Mouse (Mus musculus) forebrain, embryonic 12.5 days (tissue): ENCODE measurements around the gene Ugt1a8. TPM values are rescaled to one million over a fixed set of nuclear protein-coding genes. Genes with fewer than 3 reads are reported as not detected.
"Not testable (repeated sequence)": the region's sequence is repeated elsewhere in the genome, so short reads cannot be mapped to it uniquely, and the experiment has no call there.

Source experiments
- ATAC-seq: fragments of 200-750 bp; cut with Nextera tagmentation; 2 replicates; pipeline ENCODE4 v1.8.0; 2017; ENCODE audit warnings: moderate TSS enrichment; ENCODE audit not compliant: low FRiP score
- H3K27ac ChIP-seq: fragments of 300-500 bp; sonication (generic); 2 replicates; pipeline ENCODE4 v1.5.1; 2016; ENCODE audit warnings: mild to moderate bottlenecking
- H3K27me3 ChIP-seq: fragments of 300-500 bp; sonication (generic); 2 replicates; pipeline ENCODE4 v1.6.1; 2016; ENCODE audit warnings: mild to moderate bottlenecking
- H3K36me3 ChIP-seq: fragments of 300-500 bp; sonication (generic); replicated peaks from 2 replicates; pipeline ENCODE4 v1.6.1; 2016; ENCODE audit warnings: mild to moderate bottlenecking
- H3K4me1 ChIP-seq: fragments of 300-500 bp; sonication (generic); 2 replicates; pipeline ENCODE4 v1.6.1; 2016
- H3K4me2 ChIP-seq: fragments of 300-500 bp; sonication (generic); 2 replicates; pipeline ENCODE4 v1.6.1; 2016; ENCODE audit warnings: mild to moderate bottlenecking, moderate library complexity
- H3K4me3 ChIP-seq: fragments of 300-500 bp; sonication (generic); replicated peaks from 2 replicates; pipeline ENCODE4 v1.5.1; 2016; ENCODE audit warnings: mild to moderate bottlenecking
- H3K9ac ChIP-seq: fragments of 300-500 bp; sonication (generic); 2 replicates; pipeline ENCODE4 v1.6.1; 2016; ENCODE audit warnings: mild to moderate bottlenecking
- H3K9me3 ChIP-seq: fragments of 300-500 bp; sonication (generic); 2 replicates; pipeline ENCODE4 v1.6.1; 2016
- WGBS: fragments of 180-500 bp; shearing (Covaris S2); methylation state at CpG from one replicate; pipeline ENCODE4 v1.1.7; 2016; 5-methylcytosine and 5-hydroxymethylcytosine counted together
- polyA plus RNA-seq: library from polyadenylated mRNA; unstranded; fragments of >200 nt; fragmentation: Nextera tagmentation; extraction: Ambion mirVana; gene quantifications from 2 replicates; pipeline ENCODE4 v1.2.1, GENCODE M21; 2016

Ugt1a8 gene
- polyA plus RNA-seq = not detected in 2 replicates

GRCm38 (mm10) chr1:88087513-88087912 lies at the start of gene Ugt1a8:
Gene Ugt1a8, plus strand, starts transcription at chr1:88087813.
- Histone ChIP-seq H3K4me2 (no peak within 1 kb of the TSS), H3K9me3 (no peaks in the 10 kb centered on the region), H3K36me3 (no peaks in the 10 kb centered on the region), H3K4me1 (no peaks in the 10 kb centered on the region), H3K9ac (no peak within 1 kb of the TSS), H3K4me3 (no peak within 1 kb of the TSS), H3K27me3 (no peaks in the 10 kb centered on the region), H3K27ac (no peak within 1 kb of the TSS)
- ATAC-seq = no peak
- 84% methylated on average over 3 of the region's 3 CpGs for WGBS

GRCm38 (mm10) chr1:88043044-88043443 lies 44.6 kb upstream of the Ugt1a8 start:
- H3K4me2 ChIP-seq, ATAC-seq, H3K9ac ChIP-seq, H3K36me3 ChIP-seq, H3K27me3 ChIP-seq, H3K4me3 ChIP-seq, H3K27ac ChIP-seq, H3K9me3 ChIP-seq, H3K4me1 ChIP-seq: not testable (repeated sequence)
- WGBS = 37% methylated on average over 1 of the region's 2 CpGs

- WGBS = 64% methylated on average over 4 of the region's 5 CpGs
- H3K27me3 ChIP-seq, H3K9me3 ChIP-seq, H3K36me3 ChIP-seq, H3K27ac ChIP-seq, H3K4me1 ChIP-seq, H3K4me2 ChIP-seq, H3K9ac ChIP-seq, ATAC-seq, H3K4me3 ChIP-seq: not testable (repeated sequence)
These were observed 42.7 kb upstream of the Ugt1a8 start for GRCm38 (mm10) chr1:88044832-88045437.

GRCm38 (mm10) chr1:88047408-88047807 lies 40.2 kb upstream of the Ugt1a8 start:
- not testable (repeated sequence) for H3K9me3 ChIP-seq, H3K36me3 ChIP-seq, H3K4me3 ChIP-seq, H3K9ac ChIP-seq, H3K27me3 ChIP-seq, H3K4me1 ChIP-seq, ATAC-seq, H3K4me2 ChIP-seq, H3K27ac ChIP-seq
- 82% methylated on average over 2 of the region's 2 CpGs for WGBS

- no peak for ATAC-seq
- H3K27me3 ChIP-seq = no peaks in the 10 kb centered on the region
These were observed 32.5 kb upstream of the Ugt1a8 start, which contains the start of gene Ugt1a10 for GRCm38 (mm10) chr1:88055088-88055487. Gene Ugt1a10, plus strand, starts transcription at chr1:88055388.

GRCm38 (mm10) chr1:88066472-88067102 lies 21.0 kb upstream of the Ugt1a8 start:
- not testable (repeated sequence) for H3K4me2 ChIP-seq, H3K9me3 ChIP-seq, H3K36me3 ChIP-seq, H3K9ac ChIP-seq, H3K4me1 ChIP-seq, H3K27ac ChIP-seq, ATAC-seq, H3K27me3 ChIP-seq, H3K4me3 ChIP-seq
- 30% methylated on average over 1 of the region's 2 CpGs for WGBS

More at GRCm38 (mm10) chr1:88055088-88055487, 32.5 kb upstream of the Ugt1a8 start, which contains the start of gene Ugt1a10:
- Histone ChIP-seq H3K4me1 (no peaks in the 10 kb centered on the region), H3K9ac (no peak within 1 kb of the TSS), H3K9me3 (no peaks in the 10 kb centered on the region), H3K4me2 (no peak within 1 kb of the TSS), H3K4me3 (no peak within 1 kb of the TSS), H3K27ac (no peak within 1 kb of the TSS), H3K36me3 (no peaks in the 10 kb centered on the region)
- WGBS = 81% methylated on average over 1 of the region's 1 CpGs

- Histone ChIP-seq H3K4me3 (no peak within 1 kb of the TSS), H3K27me3 (no peaks in the 10 kb centered on the region), H3K4me1 (no peaks in the 10 kb centered on the region), H3K4me2 (no peak within 1 kb of the TSS), H3K27ac (no peak within 1 kb of the TSS), H3K9ac (no peak within 1 kb of the TSS), H3K36me3 (no peaks in the 10 kb centered on the region), H3K9me3 (no peaks in the 10 kb centered on the region)
- no peak for ATAC-seq
- WGBS = 85% methylated on average over 2 of the region's 2 CpGs
These were observed 17.1 kb upstream of the Ugt1a8 start, which contains the start of gene Ugt1a9 for GRCm38 (mm10) chr1:88070495-88070894. Gene Ugt1a9, plus strand, starts transcription at chr1:88070800.

- no peak overlapping the region for H3K4me3 ChIP-seq
- H3K4me2 ChIP-seq = no peak overlapping the region
- 87% methylated on average over 4 of the region's 4 CpGs for WGBS
- H3K27ac ChIP-seq = no peak overlapping the region
- ATAC-seq = no peak
- no peak overlapping the region for H3K9ac ChIP-seq
- no peaks in the 10 kb centered on the region for H3K4me1 ChIP-seq
- no peaks in the 10 kb centered on the region for H3K9me3 ChIP-seq
- no peaks in the 10 kb centered on the region for H3K27me3 ChIP-seq
- H3K36me3 ChIP-seq = no peaks in the 10 kb centered on the region
These were observed 16.7 kb upstream of the Ugt1a8 start for GRCm38 (mm10) chr1:88070902-88071301.

- 91% methylated on average over 2 of the region's 2 CpGs for WGBS
- H3K9me3 ChIP-seq = no peaks in the 10 kb centered on the region
- no peaks in the 10 kb centered on the region for H3K27me3 ChIP-seq
- ATAC-seq = no peak
- H3K4me3 ChIP-seq = no peak overlapping the region
- no peak overlapping the region for H3K9ac ChIP-seq
- no peak overlapping the region for H3K4me2 ChIP-seq
- no peaks in the 10 kb centered on the region for H3K36me3 ChIP-seq
- no peaks in the 10 kb centered on the region for H3K4me1 ChIP-seq
- no peak overlapping the region for H3K27ac ChIP-seq
These were observed 13.1 kb upstream of the Ugt1a8 start for GRCm38 (mm10) chr1:88074471-88074870.

GRCm38 (mm10) chr1:88077128-88077527 lies 10.5 kb upstream of the Ugt1a8 start:
- Histone ChIP-seq H3K4me3 (no peak overlapping the region), H3K9me3 (no peaks in the 10 kb centered on the region), H3K4me1 (no peaks in the 10 kb centered on the region), H3K27ac (no peak overlapping the region), H3K4me2 (no peak overlapping the region), H3K27me3 (no peaks in the 10 kb centered on the region), H3K36me3 (no peaks in the 10 kb centered on the region), H3K9ac (no peak overlapping the region)
- no peak for ATAC-seq
- WGBS = 81% methylated on average over 1 of the region's 1 CpGs

GRCm38 (mm10) chr1:88081670-88082069 lies 5.9 kb upstream of the Ugt1a8 start:
- Histone ChIP-seq H3K27ac (no peak overlapping the region), H3K4me2 (no peak overlapping the region), H3K9ac (no peak overlapping the region), H3K27me3 (no peaks in the 10 kb centered on the region), H3K4me3 (no peak overlapping the region), H3K36me3 (no peaks in the 10 kb centered on the region), H3K4me1 (no peaks in the 10 kb centered on the region), H3K9me3 (no peaks in the 10 kb centered on the region)
- no peak for ATAC-seq
- 95% methylated on average over 1 of the region's 1 CpGs for WGBS

- Histone ChIP-seq H3K27ac (no peak overlapping the region), H3K4me1 (no peaks in the 10 kb centered on the region), H3K4me3 (no peak overlapping the region), H3K9ac (no peak overlapping the region), H3K36me3 (no peaks in the 10 kb centered on the region), H3K4me2 (no peak overlapping the region), H3K9me3 (no peaks in the 10 kb centered on the region), H3K27me3 (no peaks in the 10 kb centered on the region)
- WGBS = 81% methylated on average over 1 of the region's 1 CpGs
- ATAC-seq = no peak
These were observed 1.5 kb upstream of the Ugt1a8 start for GRCm38 (mm10) chr1:88086125-88086524.

GRCm38 (mm10) chr1:88092341-88092740 lies 4.7 kb downstream of the Ugt1a8 start:
- Histone ChIP-seq H3K9ac (no peak overlapping the region), H3K27me3 (no peaks in the 10 kb centered on the region)

More at GRCm38 (mm10) chr1:88092341-88092740, 4.7 kb downstream of the Ugt1a8 start:
- H3K4me3 ChIP-seq = no peak overlapping the region
- no peak overlapping the region for H3K27ac ChIP-seq
- H3K9me3 ChIP-seq = no peaks in the 10 kb centered on the region
- H3K4me2 ChIP-seq = no peak overlapping the region
- no peaks in the 10 kb centered on the region for H3K36me3 ChIP-seq
- no peak for ATAC-seq
- no peaks in the 10 kb centered on the region for H3K4me1 ChIP-seq
